Mouse (Mus musculus) embryo, embryonic 10.5 days (tissue): ENCODE measurements around the gene 4930402H24Rik.

Experiments used
- DNase-seq: peaks from one replicate; pipeline ENCODE4 v3.0.0-alpha.2; 2015; ENCODE audit warnings: low spot score

Gene 4930402H24Rik

DNA sequence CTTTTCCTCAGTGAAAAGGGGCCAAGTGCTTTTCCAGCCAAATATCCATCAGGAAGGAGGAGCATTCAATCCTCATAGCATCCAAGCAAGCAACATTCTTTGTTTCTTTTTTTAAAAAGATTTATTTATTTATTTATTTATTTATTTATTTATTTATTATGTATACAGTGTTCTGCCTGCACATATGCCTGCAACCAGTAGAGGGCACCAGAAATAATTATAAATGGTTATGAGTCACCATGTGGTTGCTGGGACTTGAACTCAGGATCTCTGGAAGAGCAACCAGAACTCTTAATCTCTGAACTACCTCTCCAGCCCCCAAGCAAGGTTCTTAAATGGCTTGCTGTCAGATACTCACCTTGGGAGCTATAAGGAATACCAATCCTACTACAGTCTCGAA lies 93.7 kb downstream of the 4930402H24Rik start:
- DNase-seq: peak; percentile 8

DNA sequence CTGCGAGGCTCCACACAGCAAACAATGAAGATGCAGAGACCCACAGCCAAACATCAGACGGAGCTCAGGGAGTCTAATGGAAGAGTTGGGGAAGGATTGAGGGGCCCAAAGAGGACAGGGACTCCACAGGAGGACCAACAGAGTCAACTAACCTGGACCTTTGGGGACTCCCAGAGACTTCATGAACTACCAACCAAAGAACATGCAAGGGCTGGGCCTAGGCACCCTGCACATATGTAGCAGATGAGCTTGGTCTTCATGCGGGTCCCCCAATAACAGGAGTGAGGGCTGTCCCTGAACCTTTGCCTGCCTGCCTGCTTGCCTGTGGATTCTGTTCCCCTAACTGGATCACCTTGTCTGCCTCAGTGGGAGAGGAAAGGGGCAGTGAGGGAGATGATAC lies 101.1 kb downstream of the 4930402H24Rik start:
- DNase-seq: no peak

DNA sequence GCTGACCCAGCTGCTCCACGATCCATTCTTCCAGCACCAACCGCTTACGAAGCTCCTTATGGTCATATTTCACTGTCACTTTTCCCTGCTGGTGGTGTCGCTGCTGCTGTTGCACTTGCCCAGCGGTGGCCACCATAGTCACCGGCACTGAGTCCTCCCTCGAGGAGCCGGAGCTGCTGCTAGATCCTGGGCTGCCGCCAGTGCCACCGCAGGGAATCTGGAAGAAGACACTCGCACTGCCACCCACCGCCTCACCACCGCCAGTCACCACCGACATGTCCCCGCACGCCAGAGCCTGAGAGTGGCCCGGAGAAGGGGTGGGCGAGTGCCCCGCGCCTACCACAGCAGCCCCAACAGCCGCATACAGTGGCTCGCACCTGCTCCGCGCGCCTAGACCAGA lies 102.5 kb downstream of the 4930402H24Rik start:
- no peak for DNase-seq

DNA sequence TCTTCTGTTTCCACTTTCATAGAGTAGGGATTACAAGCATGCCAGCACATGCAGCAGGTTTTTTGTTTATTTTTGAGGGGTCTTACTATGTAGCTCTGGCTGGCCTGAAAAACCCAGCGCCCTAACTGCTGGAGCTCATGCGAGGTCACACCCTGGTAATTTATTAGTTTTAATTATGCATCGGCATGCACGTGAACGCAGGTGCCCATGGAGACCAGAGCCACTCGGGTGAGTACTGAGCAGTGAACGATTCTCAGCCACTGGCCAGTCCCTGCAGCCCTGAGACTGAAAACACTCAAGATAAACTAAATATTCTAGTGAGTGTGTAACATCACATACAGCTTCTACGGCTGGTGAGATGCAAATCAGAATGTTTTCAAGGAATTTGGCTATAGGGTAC lies 110.5 kb downstream of the 4930402H24Rik start:
- DNase-seq: no peak

DNA sequence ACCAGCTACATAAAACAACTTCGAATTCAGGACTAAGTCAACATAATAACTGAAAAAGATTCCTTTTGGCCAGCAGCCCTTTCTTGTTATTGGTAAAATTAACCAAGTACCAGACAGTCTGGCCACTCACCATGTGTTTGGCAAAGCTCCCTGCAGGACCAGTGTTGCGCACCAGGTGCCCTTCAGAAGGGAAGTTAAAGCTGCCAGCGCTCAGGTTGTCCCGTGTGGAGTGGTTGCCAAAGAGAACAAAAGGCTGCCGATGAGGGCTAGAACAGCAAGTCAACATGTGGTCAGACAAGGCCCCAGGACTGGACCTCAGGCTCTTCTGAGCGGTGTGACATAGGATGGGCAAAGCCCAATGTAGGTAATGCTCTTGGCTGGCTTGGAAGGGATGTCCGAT lies 114.5 kb downstream of the 4930402H24Rik start:
- DNase-seq: no peak

DNA sequence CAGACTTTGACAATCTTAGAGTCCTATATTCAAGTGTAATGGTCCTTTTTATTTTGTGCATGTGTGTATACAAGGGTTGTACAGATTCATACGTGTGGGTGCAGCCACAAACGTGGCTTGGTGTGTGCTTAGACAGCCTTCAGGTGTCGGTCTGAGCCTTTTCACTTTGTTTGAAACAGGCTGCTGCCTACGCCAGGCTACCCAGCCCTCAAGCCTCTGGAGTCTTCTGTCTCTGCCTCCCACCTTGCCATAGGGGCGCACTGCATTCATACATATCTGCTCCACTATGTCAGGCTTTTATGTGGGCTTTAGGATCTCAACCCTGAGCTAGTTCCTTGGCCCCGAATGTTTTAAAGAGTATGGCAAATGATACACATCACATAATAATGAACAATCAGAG lies 116.6 kb downstream of the 4930402H24Rik start:
- DNase-seq: no peak

DNA sequence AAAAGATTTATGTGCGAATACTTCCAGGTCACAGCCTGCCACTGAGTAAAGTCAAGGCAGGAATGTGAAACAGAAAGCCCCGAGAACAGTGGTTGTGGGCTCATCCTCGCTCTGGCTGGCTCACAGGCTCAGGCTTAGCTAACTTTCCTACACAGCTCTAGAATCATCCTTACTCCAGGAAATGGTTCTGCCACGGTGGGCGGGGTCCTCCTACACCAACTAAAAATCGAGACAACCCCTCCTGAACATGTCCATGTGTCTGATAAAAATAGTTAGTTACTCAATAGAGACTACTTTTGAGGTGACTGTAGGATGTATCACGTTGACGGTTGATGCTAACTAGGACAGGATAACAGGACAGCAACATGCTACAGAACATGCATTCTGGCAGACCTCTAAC lies 117.2 kb downstream of the 4930402H24Rik start:
- DNase-seq: no peak

DNA sequence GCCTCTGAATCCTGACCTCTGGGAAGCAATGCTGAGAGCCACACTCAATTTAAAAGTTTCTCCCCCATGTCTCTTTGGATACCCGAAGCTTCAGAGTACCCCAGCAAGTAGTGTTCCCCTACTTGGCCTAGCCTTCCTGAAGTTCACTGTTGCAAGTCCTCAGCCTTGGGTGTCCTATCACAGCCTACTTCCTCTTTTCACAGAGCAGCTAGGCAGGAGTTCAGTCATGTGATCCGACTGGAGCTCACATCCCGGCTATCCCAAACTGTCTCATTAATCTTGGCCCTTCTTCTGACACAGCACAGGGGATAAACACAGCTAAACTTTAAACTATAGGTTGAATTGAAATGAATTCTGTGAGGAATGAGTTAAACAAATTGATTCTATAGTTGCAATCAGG lies 121.3 kb downstream of the 4930402H24Rik start:
- no peak for DNase-seq

DNA sequence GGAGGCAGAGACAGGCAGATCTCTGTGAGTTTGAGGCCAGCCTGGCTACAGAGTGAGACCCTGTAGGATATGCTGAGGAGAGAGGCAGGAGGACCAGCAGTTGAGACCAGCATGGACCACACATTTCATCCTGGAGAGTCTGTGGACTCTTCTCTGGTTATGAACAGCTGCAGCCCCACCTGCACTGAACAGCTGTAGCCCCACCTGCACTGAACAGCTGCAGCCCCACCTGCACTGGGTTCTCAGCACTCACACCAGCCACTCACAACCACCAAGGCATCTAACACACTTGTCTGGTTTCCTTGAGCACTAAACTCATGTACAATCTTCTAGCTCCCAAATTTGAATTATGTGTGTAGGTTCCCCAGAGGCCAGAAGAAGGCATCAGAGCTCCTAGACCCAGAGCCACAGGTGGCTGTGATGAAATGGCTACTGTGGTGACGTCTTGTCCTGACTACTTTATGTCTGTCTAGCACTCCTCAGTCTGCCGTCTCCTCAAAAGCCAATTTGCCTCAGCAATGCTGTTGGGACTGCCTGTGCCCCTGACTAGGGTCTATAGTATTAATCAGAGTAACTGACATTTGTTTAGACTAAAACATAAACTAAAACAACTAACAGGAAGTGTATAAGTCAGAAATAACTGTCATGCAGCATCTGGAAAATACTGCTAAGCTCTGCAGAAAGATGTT lies 125.4 kb downstream of the 4930402H24Rik start:
- DNase-seq: no peak

DNA sequence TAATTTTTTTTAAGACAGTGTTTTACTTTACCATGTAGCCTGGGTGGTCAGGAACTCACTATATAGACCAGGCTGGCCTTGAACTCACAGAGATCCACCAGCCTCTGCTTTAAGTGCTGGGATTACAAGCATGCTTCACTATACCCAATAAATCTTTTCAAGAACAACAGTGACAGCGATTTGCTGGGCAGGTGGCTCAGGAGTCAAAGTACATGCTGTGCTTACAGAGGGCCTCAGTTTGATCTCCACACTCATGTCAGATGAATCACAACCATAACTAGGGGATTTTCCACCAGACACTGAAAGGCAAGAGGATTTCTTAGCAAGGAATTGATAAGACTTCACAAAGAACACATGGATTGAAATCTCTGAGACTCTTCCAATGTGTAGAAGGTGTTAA lies 126.3 kb downstream of the 4930402H24Rik start:
- no peak for DNase-seq

DNA sequence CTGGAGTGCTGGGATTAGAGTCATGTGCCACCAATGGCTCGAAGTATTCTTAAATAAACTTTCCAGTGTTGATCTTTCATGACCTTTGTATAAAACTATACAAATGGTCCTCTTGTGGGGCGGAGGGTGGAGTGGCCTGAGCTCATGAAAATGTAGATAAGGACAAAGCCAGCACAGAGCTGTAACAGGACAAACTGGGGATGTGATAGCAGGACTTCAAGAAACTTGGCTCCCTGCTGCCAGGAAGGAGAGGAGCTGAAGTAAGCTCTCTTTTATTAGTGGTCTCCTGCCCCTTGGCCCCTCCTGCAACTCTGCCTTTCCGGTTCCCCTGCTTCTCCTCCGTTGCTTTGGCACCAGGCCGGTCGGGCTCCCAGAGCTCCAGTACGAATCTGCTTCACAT lies 129.6 kb downstream of the 4930402H24Rik start:
- DNase-seq: no peak

DNA sequence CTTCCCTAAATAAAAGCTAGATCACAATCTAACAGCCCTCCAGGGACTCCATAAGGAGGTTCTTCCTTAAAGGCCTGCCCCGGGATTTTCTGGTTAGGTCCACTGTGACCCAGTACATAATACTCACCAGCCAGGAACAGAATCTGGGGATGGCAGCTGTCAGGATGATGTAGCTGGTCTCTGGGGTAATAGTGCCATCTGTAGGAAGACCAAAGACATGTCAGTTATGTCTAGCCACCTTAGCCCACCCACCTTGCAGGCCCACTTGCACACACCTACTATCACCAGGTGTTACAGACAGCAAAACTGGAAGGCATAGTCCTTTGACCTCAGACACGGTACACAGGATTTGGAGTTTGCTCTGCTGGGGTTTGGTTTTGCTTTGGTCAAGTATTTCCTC lies 138.7 kb downstream of the 4930402H24Rik start:
- DNase-seq: peak; percentile 37

DNA sequence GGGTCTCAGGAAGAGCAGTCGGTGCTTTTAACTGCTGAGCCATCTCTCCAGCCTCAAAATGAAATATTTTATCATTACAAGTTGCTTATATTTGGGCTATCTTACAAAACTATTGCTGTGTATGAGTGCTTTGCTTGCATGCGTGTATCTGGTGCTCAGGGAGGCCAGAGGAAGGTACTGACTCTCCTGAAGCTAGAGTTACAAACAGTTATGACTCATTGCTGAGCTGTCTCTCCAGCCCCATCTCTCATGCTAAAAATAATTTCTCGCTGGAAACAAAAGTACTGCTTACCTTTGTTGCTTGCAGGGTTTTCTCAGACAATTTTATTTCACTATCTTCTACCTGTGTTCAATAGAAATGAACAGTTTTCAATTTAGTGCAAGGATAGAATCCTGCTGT lies 140.8 kb downstream of the 4930402H24Rik start:
- DNase-seq: no peak

DNA sequence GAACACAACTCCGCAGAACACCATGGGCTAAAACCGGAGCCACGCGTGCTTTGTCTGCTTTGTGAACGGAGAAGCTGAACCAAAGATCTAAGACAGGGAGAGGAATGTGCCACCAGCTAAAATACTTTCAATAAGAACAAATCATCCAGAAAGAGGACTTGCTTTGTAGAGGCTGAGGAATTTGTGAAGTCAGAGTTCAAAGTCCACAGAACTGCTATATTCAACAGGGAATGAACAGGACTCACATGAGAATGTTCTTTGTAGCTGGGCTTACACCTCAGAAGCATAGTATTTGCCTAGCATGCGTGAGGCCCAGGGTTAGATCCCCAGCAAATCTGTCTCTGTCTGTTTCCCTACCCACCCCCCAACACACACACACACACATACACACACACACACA lies 145.3 kb downstream of the 4930402H24Rik start:
- DNase-seq: no peak

DNA sequence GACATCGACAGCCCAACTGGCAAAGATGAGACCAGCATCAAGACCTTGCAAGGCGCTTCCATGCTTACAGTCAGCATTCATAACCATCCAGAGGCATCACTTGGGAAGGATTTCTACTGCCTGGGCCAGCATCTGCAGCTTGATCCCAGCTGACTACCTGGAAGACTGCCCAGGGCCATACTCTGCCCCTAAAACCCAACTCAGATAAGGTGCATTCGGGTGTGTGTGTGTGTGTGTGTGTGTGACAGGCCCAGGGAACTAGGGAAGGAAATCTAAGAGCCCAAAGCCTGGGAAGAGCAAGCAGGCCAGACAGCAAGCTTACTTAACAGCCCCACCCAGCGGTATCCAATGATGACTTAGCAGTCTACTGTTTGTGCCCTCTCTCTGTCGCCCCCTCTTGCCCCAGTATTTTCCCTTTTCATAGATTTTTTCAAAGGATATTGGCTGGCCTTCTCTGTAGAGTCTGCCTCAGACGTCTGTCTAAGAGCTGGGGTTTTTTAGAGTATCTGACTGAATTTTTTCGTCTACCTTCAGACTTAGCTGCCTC lies 151.1 kb downstream of the 4930402H24Rik start:
- DNase-seq: no peak

DNA sequence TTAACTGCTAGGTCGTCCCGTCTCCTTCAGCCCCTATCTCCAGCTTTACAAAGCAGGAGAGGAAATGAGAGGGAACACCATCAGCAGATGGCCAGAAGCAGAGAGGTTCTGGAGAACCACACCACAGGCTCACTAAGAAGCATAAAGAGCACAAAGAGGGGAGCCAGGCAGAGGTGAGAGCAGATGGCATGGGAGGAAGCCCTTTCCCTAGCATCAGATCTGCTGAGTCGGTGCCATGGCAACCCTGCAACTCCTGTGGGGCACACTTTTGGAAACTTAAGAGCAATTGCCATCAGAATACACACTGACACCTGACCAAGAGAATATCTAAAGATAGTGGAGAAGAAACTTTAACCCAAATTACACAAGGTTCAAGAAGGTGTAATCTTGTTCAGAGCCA lies 151.6 kb downstream of the 4930402H24Rik start:
- no peak for DNase-seq

DNA sequence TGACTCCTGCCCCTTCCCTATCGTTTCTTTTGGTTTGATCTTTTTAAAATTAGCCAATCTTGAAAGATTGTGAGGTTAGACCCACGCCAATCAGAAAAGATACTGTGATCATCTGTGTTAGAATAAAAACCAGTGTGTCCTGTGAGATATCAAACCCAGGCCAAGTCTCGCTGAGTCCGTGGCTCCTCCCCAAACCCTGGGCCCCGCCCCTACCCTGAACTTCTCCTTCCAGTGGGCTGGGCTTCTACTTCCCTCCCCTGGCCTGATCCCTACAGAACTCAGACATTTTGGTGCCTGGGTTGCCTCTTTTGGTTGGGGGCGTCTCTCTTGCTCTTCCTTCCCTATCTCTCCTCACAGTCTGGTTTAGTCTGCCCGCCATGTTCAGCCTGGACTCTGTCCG lies 155.8 kb downstream of the 4930402H24Rik start:
- no peak for DNase-seq

DNA sequence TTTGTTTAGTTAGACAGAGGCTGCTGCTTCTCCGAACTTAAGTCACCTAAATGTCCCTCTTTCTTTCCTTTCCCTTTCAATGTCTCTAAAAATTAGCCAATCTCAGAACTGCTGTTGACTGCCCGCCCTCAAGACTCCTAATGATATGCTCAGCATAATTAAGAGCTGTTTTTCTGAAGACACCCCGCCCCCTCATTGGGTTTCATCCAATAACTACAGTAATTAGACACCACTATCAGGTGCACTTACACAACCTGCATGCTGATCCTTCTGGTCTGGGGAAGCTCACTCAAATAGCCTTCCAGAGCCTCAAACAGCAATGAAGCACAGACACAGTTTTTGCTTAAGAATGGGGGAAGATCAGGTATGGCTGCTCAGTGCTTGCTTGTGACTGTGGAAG lies 156.5 kb downstream of the 4930402H24Rik start:
- DNase-seq: no peak

DNA sequence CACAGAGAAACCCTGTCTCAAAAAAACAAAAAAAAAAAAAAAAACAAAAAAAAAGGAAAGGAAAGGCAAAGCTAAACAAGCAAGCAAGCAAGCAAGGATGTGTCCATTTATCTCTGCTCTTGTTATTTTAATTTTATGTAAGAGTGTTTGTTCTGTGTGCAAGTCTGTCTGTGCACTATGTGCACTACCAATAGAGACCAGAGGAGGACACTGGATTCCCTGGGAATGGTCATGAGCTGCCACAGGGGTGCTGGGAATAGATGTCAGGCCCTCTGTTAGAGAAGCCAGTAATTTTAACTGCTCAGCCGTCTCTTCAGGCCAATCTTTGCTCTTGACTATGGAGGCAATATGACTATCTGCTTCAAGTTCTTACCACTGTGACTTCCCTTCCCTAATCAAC lies 162.6 kb downstream of the 4930402H24Rik start:
- no peak for DNase-seq

DNA sequence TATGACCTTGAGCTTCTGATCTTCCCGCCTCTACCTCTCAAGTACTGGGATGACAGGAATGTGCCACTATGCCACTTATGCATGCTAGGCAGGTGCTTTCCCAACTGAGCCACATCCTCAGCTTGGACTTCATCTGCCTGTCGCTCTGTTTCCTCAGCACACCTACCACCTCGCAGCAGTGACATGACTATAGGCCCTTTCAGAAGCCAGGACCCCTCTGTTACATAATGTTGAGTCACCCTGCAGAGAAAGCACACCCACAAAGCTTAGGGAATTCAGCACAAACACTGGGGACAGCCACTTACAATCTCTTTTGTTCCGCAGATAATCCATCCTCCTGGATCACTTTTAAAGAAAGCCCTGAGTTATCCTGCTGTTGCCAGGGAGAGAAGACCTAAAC lies 166.1 kb downstream of the 4930402H24Rik start:
- no peak for DNase-seq

DNA sequence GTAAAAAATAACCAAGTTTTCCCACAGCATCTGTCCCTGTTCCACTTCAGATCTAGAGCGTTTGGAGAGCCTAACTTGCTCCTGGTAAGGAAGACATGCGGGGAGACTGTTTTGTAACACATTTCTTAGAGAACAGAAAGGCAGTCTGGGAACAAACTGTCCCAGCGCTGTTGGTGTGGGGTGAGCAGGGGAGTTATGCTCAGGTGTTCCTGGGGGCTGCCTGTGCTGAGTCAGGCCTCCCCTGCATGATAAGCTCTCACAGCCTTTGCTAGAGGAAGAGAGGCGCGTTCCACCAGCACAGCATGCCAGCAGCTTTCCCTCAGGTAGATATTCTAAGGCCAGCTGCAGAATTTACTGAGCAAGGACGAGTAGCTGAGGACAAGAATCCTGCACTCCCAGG lies 168.2 kb downstream of the 4930402H24Rik start:
- no peak for DNase-seq

DNA sequence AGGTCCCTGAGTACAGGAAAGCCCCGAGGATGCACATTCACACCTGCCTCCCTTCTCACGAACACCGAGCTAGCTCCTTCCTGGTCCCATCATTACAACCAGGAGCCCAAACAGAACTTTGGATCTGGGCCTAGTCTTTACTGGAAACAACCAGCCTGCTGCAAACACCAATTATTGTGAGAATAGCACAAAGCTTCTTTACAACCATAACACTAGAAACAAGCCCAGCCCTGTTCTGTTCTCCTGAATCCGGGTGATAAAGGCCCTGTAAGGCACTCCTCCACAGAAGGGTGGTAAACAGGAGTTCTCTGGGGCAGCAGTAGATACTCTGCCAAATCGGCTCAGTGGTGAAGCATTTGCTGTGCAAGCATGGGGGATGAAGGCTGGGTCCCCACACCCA lies 170.9 kb downstream of the 4930402H24Rik start:
- no peak for DNase-seq

DNA sequence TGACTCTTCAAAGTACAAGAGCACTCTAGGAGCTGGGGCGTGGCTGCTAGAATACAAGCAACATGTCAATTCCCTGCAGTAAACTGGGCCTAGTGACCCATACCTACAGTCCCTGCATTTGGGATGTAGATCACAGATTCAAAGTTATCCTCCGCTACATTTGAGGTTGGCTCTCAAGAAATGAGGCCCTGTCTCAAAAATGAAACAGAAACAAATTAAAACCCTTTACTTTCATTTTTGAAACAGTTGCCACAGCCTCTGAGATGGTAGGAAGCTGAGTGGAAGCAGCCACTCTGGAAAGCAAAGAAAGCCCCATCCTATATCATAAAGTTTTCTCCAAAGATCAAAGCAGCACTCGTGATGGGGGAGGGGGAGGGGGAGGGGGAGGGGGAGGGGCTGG lies 172.8 kb downstream of the 4930402H24Rik start:
- no peak for DNase-seq

DNA sequence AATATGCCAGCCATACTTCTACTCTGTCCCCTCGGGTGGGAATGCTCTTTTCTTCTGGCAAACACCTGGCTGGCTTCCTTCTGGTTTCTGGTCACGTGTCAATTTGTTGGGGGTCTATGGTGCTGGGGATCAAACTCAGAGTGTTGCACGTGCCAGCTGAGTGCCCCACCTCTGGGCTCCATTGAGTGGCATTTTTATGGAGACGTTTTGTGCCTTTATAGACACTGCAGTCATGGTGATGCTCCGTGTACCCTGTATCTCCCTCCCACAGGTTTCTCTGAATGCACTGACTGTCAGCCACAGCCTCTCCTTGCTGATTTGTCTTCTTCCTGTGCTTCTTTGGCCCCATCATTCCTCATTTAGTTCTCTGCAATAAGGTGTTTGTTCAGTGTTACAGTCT lies 174.4 kb downstream of the 4930402H24Rik start:
- no peak for DNase-seq
